Mouse (Mus musculus) urinary bladder, postnatal 14 days (tissue): ENCODE results near the gene Foxd1.

Source experiments
- DNase-seq: peaks from one replicate; pipeline ENCODE4 v3.0.0; 2021; ENCODE audit warnings: low spot score

The Foxd1 gene

DNA sequence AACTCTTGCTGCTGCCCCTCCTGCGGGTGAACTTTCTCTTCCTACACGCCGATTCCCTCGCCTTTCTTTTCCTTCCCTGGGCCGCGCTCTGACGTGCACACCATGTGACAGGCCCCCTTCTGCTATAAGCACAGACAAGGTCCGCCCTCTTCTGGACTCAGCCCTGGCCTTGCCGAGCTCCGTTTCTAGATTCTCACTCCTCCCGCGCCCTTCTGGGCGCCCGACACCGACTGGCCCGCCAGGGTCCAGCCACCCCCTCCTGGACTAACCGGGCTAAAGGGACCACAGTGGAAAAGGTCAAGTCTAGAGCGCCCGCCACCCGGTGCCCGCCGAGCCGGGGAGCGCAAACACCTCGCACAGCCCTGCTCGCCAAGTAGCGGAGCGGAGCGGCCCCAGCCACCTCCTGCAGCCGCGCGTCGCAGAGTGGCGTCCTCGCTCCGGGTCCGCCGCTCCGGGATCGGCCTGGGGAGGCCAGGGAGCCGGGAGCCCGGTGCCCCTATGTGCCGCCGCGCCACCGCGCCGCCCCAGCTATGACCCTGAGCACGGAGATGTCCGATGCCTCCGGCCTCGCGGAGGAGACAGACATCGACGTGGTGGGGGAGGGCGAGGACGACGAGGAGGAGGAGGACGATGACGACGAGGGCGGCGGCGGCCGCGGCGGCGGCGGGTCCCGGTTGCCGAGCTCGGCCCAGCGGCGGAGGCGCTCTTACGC is at the start of gene Foxd1:
TSS of gene Foxd1 (plus strand) at position 153 of the 712 bp plus-strand sequence.
- DNase-seq = peak; percentile 11

DNA sequence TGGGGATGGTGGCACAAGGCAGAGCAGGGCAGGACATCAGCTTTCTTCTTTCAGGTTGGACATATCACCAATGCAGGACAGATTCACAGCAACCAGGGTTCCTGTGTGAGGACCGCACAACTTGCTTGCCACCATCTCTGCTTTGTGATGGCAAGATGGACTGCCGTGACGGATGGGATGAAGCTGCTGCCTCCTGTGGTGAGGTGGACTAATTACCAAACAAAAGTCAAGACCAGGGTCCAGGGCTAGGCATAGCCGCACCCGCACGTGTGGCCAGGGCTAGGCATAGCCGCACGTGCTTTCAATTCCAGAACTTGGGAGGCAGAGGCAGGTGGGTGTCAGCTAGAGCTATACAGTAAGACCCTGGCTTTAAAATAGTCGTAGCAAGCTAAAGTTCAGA is 48.8 kb upstream of the Foxd1 start:
- DNase-seq = no peak

DNA sequence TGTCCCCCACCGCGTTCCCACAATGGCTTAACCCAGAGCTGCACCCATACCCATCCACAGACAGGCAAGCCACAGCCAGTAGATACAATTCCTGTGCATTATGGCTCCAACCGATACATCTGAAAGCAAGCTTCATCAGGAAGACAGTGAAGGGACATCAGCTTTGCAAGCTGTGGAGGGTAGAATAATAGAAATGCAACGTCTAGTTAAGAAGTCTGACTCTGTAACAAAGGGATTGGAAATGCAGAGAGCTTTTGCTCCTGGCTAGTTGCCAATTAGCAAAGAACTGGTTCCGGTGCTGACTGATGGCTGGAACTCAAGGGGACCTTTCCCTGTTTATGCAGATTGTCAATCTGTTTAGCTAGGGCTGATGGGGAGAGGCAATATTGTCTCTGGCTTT is 47.6 kb upstream of the Foxd1 start:
- no peak for DNase-seq

DNA sequence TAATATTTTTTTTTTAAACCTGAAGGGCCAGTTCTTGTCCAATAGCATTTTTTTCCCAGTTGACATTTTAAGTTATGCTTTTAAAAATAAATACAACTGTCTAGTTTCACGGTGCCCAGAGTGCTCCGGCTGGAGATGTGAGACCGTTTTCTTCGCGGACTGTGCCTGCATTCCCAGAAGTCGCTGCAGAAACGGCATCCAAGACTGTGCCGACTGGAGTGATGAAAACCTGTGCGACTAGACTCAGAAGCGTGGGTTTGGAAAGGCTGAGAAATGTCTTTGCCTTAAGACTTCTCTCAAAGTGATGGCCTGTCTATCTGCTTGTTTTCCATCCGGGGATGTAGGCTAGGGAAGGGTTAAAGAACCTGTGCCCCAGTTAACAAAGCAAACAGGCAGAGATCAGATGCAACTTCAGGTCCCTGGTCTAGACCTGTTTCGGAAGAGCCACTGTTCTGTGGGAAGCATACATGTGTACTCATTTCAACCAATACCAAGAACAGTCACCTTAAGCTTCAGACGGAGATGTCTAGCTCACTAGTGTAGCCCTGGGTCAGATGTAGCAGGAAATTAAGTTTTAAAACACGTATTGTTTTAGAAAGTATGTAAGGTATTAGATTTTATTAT is 47.1 kb upstream of the Foxd1 start:
- DNase-seq = no peak

DNA sequence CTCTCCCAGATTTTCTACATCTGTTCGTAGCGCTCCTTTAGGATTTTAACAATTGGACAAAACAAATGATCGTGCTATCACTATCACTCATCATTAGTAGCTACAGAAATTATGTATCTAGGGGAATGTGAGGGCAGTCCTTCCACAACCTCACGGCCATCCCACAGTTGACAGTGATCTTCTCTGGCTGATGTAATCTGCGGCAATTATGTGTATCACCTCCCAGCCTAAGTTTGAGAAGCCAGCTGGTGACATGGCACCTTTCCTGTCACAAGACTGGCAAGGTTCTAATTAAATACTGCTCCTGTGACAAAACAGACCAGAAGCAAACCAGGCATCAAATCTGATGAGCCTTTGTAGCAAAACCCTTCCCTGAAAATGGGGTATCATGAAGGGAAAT is 46.0 kb upstream of the Foxd1 start:
- no peak for DNase-seq

DNA sequence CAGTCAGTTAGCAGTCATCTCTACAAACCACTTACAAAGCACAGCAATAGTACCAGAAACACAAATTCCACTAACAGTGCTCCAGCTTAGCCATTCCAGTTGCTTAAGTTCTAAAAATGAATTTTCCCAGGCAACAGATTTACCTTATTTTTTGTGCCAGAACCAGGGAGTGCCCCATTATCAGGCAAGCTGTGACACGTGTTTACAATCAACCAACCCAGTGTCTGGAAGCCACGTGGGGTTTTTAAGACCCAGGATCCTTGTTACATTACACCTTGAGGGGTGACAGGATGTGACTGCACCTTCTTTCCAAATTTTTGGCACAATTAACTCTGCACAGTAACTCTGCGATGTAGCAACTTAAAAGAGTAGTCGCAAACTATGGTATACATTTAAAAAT is 45.3 kb upstream of the Foxd1 start:
- DNase-seq = no peak

DNA sequence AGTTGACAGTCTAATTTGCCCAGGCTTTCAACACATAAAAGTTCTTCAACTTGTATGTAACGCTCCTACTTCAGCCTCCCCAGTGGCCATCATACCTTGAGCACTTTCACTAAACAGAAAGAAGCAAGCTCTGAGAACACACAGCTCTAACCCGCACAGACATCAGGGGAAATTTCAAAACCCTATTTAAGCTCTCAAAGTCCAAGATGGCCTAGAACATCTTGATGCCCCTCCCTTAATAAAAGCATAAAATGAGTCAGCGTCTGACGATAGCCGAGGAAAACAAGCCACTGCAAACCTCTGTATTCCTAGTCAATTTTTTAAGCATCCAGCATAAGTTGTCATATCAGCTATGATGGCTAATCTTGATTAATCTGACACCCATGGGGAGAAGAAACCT is 42.4 kb upstream of the Foxd1 start:
- no peak for DNase-seq

DNA sequence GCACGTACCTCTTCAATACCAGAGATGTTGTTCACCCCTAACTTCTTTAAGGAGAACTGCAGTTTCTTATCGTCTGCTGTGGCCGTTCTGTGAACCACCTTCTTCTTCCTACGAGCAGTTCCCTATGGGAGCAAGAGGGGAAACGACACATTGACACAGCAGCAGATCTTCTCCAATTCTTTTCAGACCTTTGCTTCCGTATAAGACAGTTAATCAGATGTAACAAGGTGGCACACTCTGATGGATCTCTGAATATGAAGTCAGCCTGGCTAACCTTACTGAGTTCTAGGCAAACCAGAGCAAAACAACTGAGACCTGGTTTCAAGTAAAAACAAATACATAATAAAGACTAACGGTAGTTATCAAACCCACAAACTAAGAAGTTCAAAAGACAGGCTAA is 40.4 kb upstream of the Foxd1 start:
- DNase-seq = no peak

DNA sequence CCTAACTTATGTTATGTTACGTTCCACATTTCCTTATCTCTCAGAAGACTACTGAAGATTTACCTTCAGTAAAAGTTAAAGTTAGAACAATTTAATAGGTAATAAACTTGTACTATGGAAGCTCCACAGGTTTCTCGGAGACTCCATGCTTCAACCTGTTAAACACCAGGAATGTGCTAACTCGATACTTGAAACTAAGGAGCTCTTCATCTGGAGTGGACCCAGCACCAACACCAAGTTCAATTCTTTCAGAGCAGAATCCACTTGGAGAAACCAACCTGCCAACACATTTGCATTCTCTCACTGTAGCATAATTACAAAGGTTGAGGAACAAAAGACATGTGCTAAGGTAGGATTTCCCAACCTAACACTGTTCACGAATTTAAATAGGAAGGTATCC is 38.9 kb upstream of the Foxd1 start:
- no peak for DNase-seq

DNA sequence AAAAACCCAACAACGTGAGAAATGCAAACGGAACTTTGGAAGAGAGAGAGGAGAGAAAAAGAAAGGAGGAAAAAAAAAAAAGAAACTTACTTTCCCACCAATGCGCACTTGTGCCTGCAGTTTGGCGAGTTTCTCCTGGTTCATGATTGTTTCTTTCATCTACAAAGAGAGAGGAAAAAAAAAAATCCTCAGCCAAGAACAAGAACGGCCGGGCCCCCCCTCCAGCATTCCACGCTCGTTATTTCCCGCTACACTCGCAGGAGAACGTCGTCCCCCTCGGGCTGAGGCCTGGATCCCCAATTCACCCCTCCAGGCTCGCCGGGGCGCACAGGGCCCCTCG is 37.9 kb upstream of the Foxd1 start:
- no peak for DNase-seq

DNA sequence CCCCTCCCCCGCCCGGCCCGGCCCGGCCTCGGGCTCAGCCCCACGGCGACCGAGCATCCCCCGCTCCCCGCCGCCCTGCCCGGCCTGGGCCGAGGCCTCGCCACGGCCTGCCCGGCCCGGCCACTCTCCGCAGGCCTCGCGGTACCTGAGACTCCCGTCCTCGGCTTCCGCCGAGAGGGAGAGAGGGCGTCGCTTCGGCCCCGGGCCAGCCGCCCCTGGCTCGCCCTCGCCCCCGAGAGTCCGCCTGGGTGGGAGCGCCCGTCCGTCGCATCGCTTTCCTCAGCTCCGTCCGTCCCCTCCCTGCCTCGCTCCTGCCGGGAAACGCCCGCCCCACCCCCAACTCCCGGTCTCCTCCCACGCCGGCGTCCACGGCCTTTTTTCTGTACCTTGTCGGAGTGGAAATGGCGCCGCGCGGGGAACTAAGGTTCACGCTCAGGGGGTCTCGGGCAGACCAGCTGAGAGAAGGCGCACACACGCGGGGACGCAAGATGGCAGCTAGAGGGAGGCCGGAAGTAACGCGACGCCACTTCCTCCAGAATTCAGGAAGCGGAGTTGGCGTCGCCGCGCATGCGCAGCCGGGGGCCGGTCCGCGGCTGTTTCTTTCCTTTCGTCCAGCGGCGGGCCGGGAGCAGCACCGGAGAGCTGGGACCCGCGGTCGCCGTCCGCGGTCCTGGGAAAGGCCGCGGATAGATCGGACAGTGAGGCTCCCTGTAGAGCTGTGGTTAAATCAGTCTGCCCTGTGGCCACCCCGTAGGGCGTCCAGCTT is 37.4 kb upstream of the Foxd1 start, which contains the start of gene Btf3:
TSS of gene Btf3 (minus strand) at position 527 of the 766 bp plus-strand sequence.
- peak; percentile 94 for DNase-seq

DNA sequence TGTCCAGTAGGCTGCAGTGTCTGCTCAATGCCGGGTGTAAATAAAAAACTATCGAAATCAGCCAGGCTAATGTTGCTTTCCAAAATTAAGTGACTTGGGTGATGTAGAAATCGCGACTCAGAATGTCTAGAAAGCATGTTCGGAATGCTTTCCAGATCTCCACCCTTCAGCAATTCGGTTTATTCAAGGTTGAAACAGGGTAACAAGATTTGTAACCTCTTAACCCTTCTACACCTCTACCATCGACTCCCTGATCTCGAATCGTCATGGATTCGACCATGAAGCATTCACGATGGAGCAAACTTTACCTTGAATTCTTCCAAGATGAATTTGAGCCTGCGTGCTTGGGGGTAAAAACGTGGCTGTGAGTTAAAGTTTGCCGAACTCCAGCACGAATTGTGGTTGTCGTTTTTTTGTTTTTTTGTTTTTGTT is 36.8 kb upstream of the Foxd1 start:
- DNase-seq = no peak

DNA sequence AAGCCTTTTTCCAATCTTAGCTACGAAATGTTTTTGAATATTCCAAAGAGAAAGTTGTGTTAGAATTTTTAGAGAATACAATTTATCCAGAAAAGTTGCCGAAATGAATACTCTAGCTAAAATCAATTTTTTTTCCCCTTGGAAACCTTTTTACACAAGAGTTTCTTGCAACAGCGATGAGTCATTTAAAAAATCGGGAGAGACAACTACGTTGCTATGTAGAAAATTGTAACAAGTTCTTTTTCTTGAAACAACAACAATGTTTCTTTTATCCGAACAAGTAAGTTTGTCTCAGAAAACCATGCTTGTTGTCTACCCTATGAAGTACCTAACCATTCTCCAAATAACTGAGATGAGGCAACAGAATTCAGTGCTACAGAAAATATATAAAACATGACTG is 36.1 kb upstream of the Foxd1 start:
- no peak for DNase-seq

DNA sequence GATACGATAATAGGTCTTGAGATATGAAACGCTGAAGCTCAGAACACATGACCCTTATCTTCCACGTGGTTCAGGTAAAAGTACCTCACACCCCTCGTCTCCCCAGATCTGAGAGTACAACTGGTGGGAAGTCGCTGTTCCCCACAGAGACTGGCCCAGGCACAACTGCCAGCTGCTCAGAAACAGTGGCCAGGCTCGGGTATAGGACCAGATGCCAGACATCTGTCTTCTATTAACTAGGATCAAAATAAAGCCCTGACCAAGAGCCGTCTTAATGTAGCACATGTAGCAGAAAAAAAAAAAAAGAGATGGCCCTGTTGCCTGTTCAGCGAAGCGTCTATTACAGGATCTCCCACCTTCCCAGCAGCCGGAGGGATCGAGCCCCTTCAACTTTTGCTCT is 29.0 kb upstream of the Foxd1 start:
- DNase-seq = no peak

DNA sequence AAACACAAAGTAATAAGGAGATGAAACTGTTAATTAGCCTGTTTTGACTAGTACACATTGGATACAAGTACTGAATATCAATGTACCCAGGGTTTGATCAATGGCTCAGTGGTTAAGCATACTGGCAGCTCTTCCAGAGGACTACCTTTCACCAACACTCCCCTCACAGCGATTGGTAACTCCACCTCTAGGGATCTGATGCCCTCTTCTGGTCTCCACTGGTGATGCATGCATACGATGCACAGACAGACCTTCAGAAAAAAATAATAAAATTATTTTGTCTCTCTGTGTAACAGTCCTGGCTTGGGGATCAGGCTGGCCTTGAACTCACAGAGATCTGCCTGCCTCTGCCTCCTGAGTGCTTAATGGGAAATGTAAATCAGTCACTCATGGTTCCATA is 21.9 kb upstream of the Foxd1 start:
- DNase-seq = peak; percentile 36

DNA sequence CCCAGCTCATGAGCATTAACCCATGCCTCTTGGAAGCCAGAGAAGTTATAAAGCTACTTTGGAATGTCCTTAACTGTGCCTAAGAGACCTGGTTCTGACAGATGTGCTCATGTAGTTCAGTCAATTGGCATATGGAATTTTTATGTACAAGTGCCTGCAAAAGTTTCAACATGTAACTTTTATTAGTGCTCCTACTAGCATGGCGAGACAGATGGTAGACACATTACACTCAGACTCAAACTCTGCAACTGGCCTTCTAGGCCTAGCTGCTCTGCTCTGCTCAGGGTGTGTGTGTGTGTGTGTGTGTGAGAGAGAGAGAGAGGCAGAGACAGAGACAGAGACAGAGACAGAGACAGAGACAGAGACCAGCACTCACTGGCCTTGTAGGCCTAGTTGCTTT is 17.8 kb upstream of the Foxd1 start:
- no peak for DNase-seq

DNA sequence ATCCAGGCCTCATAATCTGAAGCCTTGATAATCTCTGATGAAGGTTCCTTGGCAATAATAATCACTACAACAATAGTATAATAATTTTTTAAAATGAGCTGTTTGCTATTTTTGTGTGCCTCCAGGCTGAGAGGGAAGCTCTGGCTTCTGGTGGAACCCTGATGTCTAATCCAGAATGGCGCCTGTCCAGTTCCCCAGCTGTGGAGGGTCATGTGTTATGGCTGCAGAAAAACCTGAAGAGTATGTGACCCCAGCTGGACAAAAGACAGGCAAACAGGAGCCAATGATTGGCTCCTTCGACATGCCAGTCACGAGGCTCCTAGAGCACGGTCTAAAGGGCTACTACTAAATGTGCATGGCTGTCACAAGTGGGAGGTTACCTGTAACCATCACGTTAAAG is 13.5 kb upstream of the Foxd1 start:
- DNase-seq = no peak

DNA sequence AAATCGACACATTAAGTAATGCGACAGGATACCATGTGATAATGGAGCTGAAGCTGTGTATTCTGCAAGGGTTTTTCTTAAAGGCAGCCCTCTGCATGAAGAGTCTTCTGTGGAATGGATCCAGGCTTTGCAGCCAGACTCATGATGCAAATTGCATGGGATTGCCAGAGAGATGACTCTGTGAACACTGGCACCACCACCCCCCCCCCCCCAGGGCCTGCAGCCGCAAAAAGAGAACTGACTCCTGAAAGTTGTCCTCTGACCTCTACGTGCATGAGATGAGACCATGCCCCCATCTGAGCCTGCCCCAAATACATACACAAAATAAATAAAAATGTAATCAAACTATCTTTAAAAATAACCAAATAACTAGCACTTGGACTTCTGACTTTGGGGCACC is 4.6 kb upstream of the Foxd1 start:
- DNase-seq = no peak

DNA sequence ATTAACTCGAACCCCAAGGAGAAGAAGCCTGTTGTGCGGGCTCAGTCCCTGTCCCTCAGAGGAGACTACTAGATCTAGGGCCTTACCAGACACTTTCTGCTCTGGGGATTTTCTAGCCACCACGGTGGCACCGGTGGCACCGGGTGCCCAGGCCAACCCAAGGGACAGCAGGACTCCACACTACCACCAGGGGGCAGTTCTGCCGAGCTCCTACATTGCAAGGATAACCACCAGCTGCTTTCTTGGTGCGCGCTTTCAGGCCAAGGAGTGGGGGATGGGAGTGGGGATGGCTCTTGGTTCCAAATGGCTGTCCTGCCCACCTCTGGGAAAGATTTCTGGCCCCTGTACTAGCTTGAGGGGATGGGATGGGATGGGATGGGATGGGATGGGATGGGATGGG is 2.5 kb upstream of the Foxd1 start:
- DNase-seq = peak; percentile 20

DNA sequence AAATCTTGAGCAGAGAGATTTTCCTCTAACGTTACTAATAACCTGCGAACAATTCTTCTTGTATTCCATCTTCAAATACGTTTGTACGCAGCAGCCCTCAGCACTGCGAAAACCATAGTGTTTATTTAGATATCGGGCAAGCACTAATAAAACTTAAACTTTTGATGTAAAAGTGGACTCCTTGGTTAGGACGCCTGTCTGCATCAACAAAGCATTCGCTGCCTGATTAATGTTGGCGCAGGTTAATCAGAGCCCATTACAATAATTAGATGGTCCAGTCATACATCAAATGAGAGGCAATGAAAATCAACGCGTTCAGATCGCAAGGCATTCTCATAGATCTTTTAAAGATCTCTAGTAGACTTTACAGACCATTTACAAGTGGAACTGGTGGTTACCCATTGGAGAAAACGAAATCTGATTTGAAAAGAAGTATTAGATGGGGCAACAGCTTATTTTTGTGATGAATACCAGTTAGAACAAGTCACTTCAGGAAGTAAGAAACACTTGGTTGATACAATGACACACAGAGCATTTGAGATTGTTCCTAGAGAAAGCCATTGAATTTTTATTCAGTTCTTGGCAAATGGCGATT is 1.6 kb upstream of the Foxd1 start:
- no peak for DNase-seq

DNA sequence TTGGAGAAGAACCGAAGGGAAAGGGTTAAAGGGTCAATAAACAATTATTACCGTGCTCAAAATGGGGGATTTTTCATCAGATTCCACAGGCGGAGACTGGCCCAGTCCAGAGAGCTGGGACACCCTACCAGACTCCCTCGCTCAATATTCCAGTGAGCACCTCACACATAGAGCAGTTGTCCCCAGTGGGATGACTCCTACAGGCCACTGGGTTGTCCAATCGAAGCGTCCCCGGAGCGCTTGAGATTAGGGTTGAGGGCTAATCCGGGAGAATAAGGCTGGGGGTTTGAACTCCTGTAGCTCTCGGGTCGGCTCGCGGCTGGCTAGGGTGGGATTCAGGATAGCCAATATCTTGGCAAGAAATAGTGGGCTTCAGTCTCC is 343 bp upstream of the Foxd1 start:
- DNase-seq = no peak

DNA sequence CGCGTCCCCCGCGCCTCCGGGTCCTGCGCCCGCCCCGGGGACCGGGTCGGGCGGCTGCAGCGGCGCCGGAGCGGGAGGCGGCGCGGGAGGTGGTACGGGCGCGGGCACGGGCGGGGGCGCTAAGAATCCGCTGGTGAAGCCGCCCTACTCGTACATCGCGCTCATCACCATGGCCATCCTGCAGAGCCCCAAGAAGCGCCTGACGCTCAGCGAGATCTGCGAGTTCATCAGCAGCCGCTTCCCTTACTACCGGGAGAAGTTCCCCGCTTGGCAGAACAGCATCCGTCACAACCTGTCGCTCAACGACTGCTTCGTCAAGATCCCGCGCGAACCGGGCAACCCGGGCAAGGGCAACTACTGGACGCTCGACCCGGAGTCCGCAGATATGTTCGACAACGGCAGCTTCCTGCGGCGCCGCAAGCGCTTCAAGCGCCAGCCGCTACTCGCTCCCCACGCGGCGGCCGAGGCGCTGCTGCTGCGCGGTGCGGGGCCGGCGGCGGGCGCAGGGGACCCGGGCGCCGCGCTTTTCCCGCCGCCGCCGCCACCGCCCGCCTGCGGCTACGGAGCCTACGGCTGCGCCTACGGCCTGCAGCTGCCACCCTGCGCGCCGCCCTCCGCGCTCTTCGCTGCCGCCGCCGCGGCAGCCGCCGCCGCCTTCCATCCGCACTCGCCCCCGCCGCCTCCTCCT is 973 bp downstream of the Foxd1 start:
- DNase-seq = peak; percentile 10
